Mouse (Mus musculus) MEL (cell line): ENCODE results near the gene Erich6b. TPM values are rescaled to one million over a fixed set of nuclear protein-coding genes. Genes with fewer than 3 reads are reported as not detected.

ENCODE experiments used
- DNase-seq: peaks from one replicate; pipeline ENCODE4 v3.0.0; 2011; ENCODE audit warnings: low read depth, low spot score
- H3K27ac ChIP-seq: 2 replicates; pipeline ENCODE4 v1.5.1; 2012; ENCODE audit warnings: low read depth, mild to moderate bottlenecking, control low read depth, low read length, moderate library complexity; ENCODE audit not compliant: control insufficient read depth
- H3K27me3 ChIP-seq, 2 experiments: fragments of 150-350 bp in 1 of 2; sonication (generic) in 1 of 2; 2 replicates each; pipeline ENCODE4 v1.6.1; 2012; ENCODE audit warnings: low read length in 2 of 2, mild to moderate bottlenecking in 2 of 2, improper control_type of control experiment in 1 of 2, moderate library complexity in 1 of 2; ENCODE audit not compliant: insufficient read depth in 2 of 2, control insufficient read depth in 1 of 2
- H3K36me3 ChIP-seq, 2 experiments: 2 replicates each; pipeline ENCODE4 v1.6.1; 2012 to 2014; ENCODE audit warnings: low read length in 2 of 2, improper control_type of control experiment in 1 of 2, inconsistent platforms in 1 of 2, mild to moderate bottlenecking in 1 of 2; ENCODE audit not compliant: insufficient read depth in 2 of 2, control insufficient read depth in 1 of 2
- H3K4me1 ChIP-seq, 2 experiments: fragments of 150-350 bp in 1 of 2; sonication (generic) in 1 of 2; 2 replicates each; pipeline ENCODE4 v1.6.1; 2012; ENCODE audit warnings: low read length in 2 of 2, improper control_type of control experiment in 1 of 2, mild to moderate bottlenecking in 1 of 2; ENCODE audit not compliant: insufficient read depth in 2 of 2, control insufficient read depth in 1 of 2
- H3K4me3 ChIP-seq, 2 experiments: fragments of 150-350 bp in 1 of 2; sonication (generic) in 1 of 2; 2 replicates each; pipeline ENCODE4 v1.5.1; 2012; ENCODE audit warnings: low read depth in 2 of 2, low read length in 2 of 2, mild to moderate bottlenecking in 2 of 2, moderate library complexity in 2 of 2, control low read depth in 1 of 2, improper control_type of control experiment in 1 of 2; ENCODE audit not compliant: control insufficient read depth in 1 of 2, insufficient read depth in 1 of 2
- H3K79me2 ChIP-seq: 2 replicates; pipeline ENCODE4 v1.6.1; 2012; ENCODE audit warnings: mild to moderate bottlenecking, low read length, moderate library complexity; ENCODE audit not compliant: control insufficient read depth, poor library complexity, insufficient read depth
- H3K9ac ChIP-seq: 2 replicates; pipeline ENCODE4 v1.6.1; 2012; ENCODE audit warnings: low read depth, mild to moderate bottlenecking, control low read depth, low read length, moderate library complexity; ENCODE audit not compliant: control insufficient read depth, poor library complexity, severe bottlenecking
- H3K9me3 ChIP-seq: fragments of 150-350 bp; sonication (generic); replicated peaks from 2 replicates; pipeline ENCODE4 v1.6.1; 2012; ENCODE audit warnings: mild to moderate bottlenecking, low read length, improper control_type of control experiment, moderate library complexity; ENCODE audit not compliant: insufficient read depth
- CHD2 ChIP-seq: IDR thresholded peaks from 2 replicates; pipeline ENCODE4 v1.6.1; 2011; ENCODE audit warnings: low read length, improper control_type of control experiment
- GABPA ChIP-seq: IDR thresholded peaks from 2 replicates; pipeline ENCODE4 v1.6.1; 2012; ENCODE audit warnings: low read depth, mild to moderate bottlenecking, inconsistent platforms, low read length, improper control_type of control experiment, moderate library complexity
- GATA1 ChIP-seq: IDR thresholded peaks from 2 replicates; pipeline ENCODE4 v1.6.1; 2011; ENCODE audit warnings: low read depth, low read length, improper control_type of control experiment
- JUND ChIP-seq: IDR thresholded peaks from 2 replicates; pipeline ENCODE4 v1.6.1; 2011; ENCODE audit warnings: low read depth, mild to moderate bottlenecking, improper control_type of control experiment, low read length
- KAT2A ChIP-seq: conservative IDR thresholded peaks from 2 replicates; pipeline ENCODE4 v1.6.1; 2012; ENCODE audit warnings: low read depth, low read length, improper control_type of control experiment, inconsistent platforms
- MAFK ChIP-seq: IDR thresholded peaks from 2 replicates; pipeline ENCODE4 v1.6.1; 2011; ENCODE audit warnings: low read depth, mild to moderate bottlenecking, low read length, improper control_type of control experiment, borderline replicate concordance
- MAX ChIP-seq: IDR thresholded peaks from 2 replicates; pipeline ENCODE4 v1.6.1; 2011; ENCODE audit warnings: low read length, improper control_type of control experiment
- MYC ChIP-seq: IDR thresholded peaks from 2 replicates; pipeline ENCODE4 v1.6.1; 2011; ENCODE audit warnings: low read depth, mild to moderate bottlenecking, low read length, improper control_type of control experiment, moderate library complexity
- NRF1 ChIP-seq: IDR thresholded peaks from 2 replicates; pipeline ENCODE4 v1.6.1; 2014; ENCODE audit warnings: low read depth, mild to moderate bottlenecking, inconsistent platforms, low read length, improper control_type of control experiment, moderate library complexity; ENCODE audit not compliant: poor library complexity, insufficient read depth, severe bottlenecking
- POLR2A ChIP-seq, 2 experiments: IDR thresholded peaks; 2 replicates each; pipeline ENCODE4 v1.6.1; 2011 to 2012; ENCODE audit warnings: low read length in 2 of 2, mild to moderate bottlenecking in 2 of 2, control low read depth in 1 of 2, improper control_type of control experiment in 1 of 2, low read depth in 1 of 2, moderate library complexity in 1 of 2; ENCODE audit not compliant: control insufficient read depth in 1 of 2, insufficient read depth in 1 of 2, poor library complexity in 1 of 2
- POLR2AphosphoS5 ChIP-seq: IDR thresholded peaks from 2 replicates; pipeline ENCODE4 v1.6.1; 2012; ENCODE audit warnings: low read depth, borderline replicate concordance, mild to moderate bottlenecking, inconsistent platforms, low read length, moderate library complexity, mixed read lengths
- RAD21 ChIP-seq: IDR thresholded peaks from 2 replicates; pipeline ENCODE4 v1.6.1; 2011; ENCODE audit warnings: mild to moderate bottlenecking, low read depth, low read length, improper control_type of control experiment
- SIN3A ChIP-seq: IDR thresholded peaks from 2 replicates; pipeline ENCODE4 v1.6.1; 2012; ENCODE audit warnings: low read length, improper control_type of control experiment, inconsistent platforms
- TAL1 ChIP-seq: IDR thresholded peaks from 2 replicates; pipeline ENCODE4 v1.6.1; 2012; ENCODE audit warnings: mild to moderate bottlenecking, inconsistent platforms, low read length, moderate library complexity, mixed read lengths
- TBP ChIP-seq: IDR thresholded peaks from 2 replicates; pipeline ENCODE4 v1.8.0; 2011; ENCODE audit warnings: low read depth, low read length, improper control_type of control experiment
- UBTF ChIP-seq: IDR thresholded peaks from 2 replicates; pipeline ENCODE4 v1.6.1; 2012; ENCODE audit warnings: low read depth, mild to moderate bottlenecking, inconsistent platforms, low read length, improper control_type of control experiment, moderate library complexity, borderline replicate concordance; ENCODE audit not compliant: insufficient read depth
- USF2 ChIP-seq, 2 experiments: IDR thresholded peaks; 2 replicates each; pipeline ENCODE4 v1.6.1; 2011 to 2012; ENCODE audit warnings: improper control_type of control experiment in 2 of 2, low read length in 2 of 2, borderline replicate concordance in 1 of 2, inconsistent platforms in 1 of 2, low read depth in 1 of 2, mild to moderate bottlenecking in 1 of 2; ENCODE audit not compliant: insufficient read depth in 1 of 2
- ZC3H11A ChIP-seq: IDR thresholded peaks from 2 replicates; pipeline ENCODE4 v1.6.1; 2012; ENCODE audit warnings: low read depth, mild to moderate bottlenecking, inconsistent platforms, low read length, improper control_type of control experiment
- ZKSCAN1 ChIP-seq: IDR thresholded peaks from 2 replicates; pipeline ENCODE4 v1.6.1; 2012; ENCODE audit warnings: low read depth, mild to moderate bottlenecking, inconsistent platforms, low read length, improper control_type of control experiment, moderate library complexity
- ZMIZ1 ChIP-seq: IDR thresholded peaks from 2 replicates; pipeline ENCODE4 v1.6.1; 2012; ENCODE audit warnings: low read depth, mild to moderate bottlenecking, inconsistent platforms, low read length, improper control_type of control experiment, moderate library complexity
- polyA plus RNA-seq, 2 experiments: library from polyadenylated mRNA; stranded (reverse) in 1 of 2; unstranded in 1 of 2; fragments of >175 nt in 1 of 2; fragments of >200 nt in 1 of 2; gene quantifications; 2 replicates each; pipeline versions ENCODE4 v1.2.1 to v1.2.4; 2012; ENCODE audit warnings: low replicate concordance in 2 of 2, low read depth in 1 of 2; ENCODE audit not compliant: insufficient read length in 2 of 2, insufficient read depth in 1 of 2, missing spikeins in 1 of 2
- total RNA-seq: library from RNA; depleted of rRNA; stranded (reverse); fragments of 300-350 nt; gene quantifications from 2 replicates; pipeline ENCODE4 v1.2.3, GENCODE M21; 2012

Gene Erich6b
- total and polyA plus RNA-seq, 3 experiments: not detected

DNA sequence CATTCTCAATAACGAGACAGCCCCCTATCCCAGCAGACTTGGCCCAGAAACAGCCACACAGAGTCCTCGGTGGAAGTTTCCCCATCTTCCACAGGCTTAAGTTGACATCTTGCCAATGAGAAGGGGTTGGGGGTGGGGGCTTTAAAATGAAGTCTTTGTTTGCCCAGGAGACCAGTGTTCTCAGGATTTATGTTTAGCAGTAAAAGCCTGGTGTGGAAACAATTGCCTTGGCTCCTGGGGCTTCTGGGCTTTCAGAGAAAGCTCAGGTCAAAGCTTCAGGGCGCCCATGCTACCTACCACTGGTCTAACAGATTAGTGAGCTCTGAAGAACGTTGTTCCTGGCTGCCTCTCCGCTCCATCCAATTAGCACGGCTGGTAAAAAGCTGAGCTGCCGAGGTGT lies 6.0 kb upstream of the Erich6b start:
- TF ChIP-seq POLR2AphosphoS5: no peak
- TF ChIP-seq POLR2A (IDR thresholded peaks at IDR 0.05; ENCODE audit: control insufficient read depth in 1 of 2, insufficient read depth in 1 of 2, low read depth in 1 of 2, low read length in 2 of 2, poor library complexity in 1 of 2): no peak
- TF ChIP-seq SIN3A: no peak
- TF ChIP-seq GABPA: no peak
- TF ChIP-seq GATA1: no peak
- no peak for TF ChIP-seq ZC3H11A
- no peak for TF ChIP-seq USF2 (IDR thresholded peaks at IDR 0.05; ENCODE audit: borderline replicate concordance in 1 of 2, insufficient read depth in 1 of 2, low read depth in 1 of 2, low read length in 2 of 2)
- TF ChIP-seq CHD2: no peak
- TF ChIP-seq NRF1: no peak
- no peak for TF ChIP-seq MAX
- no peak for TF ChIP-seq ZKSCAN1
- TF ChIP-seq KAT2A: no peak
- TF ChIP-seq, all 39 proteins: peak for 0
- Histone ChIP-seq H3K4me1 (no peaks in the 10 kb centered on the region), H3K27ac (no peak overlapping the region), H3K9me3 (no peaks in the 10 kb centered on the region), H3K27me3 (peaks cover 0 to 5% of the 10 kb centered on the region in 2 experiments; a peak in 3 of 4 replicates), H3K79me2 (no peaks in the 10 kb centered on the region), H3K36me3 (no peaks in the 10 kb centered on the region), H3K9ac (no peak overlapping the region), H3K4me3 (no peak overlapping the region)
- no peak for DNase-seq

DNA sequence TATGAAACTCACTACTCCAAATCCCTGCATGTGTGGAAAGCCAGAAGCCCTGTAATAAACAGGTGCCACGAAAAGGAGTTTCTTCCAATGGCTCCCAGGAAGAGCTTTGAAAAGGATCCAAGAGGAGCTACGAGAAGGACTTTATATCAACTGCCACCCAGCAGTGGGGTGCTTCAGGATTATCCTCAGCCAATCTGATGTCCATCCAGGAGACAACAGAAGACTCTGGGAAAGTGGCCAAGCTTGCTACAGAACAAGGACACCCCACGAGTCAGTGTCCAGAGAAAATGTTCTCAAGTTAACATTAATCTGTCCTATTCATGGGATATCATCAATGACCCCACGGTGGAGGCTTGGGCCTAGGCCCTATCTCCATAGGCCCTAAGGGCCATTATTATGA lies 4.4 kb upstream of the Erich6b start:
- no peaks in the 10 kb centered on the region for H3K79me2 ChIP-seq
- peaks cover 0 to 4% of the 10 kb centered on the region in 2 experiments; a peak in 3 of 4 replicates for H3K27me3 ChIP-seq
- H3K9me3 ChIP-seq: no peaks in the 10 kb centered on the region
- DNase-seq: no peak
- no peaks in the 10 kb centered on the region for H3K36me3 ChIP-seq
- H3K4me3 ChIP-seq: no peak overlapping the region
- no peak overlapping the region for H3K9ac ChIP-seq
- no peaks in the 10 kb centered on the region for H3K4me1 ChIP-seq
- no peak for TF ChIP-seq SIN3A
- no peak for TF ChIP-seq RAD21
- TF ChIP-seq MAFK: no peak
- no peak for TF ChIP-seq JUND
- TF ChIP-seq KAT2A: no peak
- no peak for TF ChIP-seq MYC
- no peak for TF ChIP-seq ZMIZ1
- TF ChIP-seq UBTF: no peak
- no peak for TF ChIP-seq TAL1
- no peak for TF ChIP-seq GATA1
- TF ChIP-seq USF2 (IDR thresholded peaks at IDR 0.05; ENCODE audit: borderline replicate concordance in 1 of 2, insufficient read depth in 1 of 2, low read depth in 1 of 2, low read length in 2 of 2): no peak
- no peak for TF ChIP-seq TBP
- no peak overlapping the region for H3K27ac ChIP-seq
